Mouse (Mus musculus): ENCODE measurements around the gene Igsf3. TPM values are rescaled to one million over a fixed set of nuclear protein-coding genes. Genes with fewer than 3 reads are reported as not detected.

Gene Igsf3
- total RNA-seq, 2 experiments from 2014 or later = 10.5 to 10.6 TPM

DNA sequence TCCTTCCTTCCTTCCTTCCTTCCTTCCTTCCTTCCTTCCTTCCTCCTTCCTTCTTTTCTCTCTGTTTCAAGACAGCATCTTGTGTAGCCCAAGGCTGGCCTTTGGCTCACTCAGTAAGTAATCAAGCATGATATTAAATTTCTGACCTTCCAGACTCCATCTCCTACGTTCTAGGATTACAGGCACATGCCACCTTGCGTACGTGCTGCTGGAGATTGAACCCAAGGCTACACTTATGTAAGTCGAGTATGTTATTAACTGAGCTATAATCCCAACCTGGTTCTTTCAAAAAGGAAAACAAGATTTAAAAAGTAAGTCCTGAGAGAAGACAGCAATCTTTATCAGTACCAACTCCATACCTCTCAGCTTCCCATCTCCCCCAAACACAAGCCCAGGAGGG is 124.7 kb downstream of the Igsf3 start:
- DNase-seq = no peak

DNA sequence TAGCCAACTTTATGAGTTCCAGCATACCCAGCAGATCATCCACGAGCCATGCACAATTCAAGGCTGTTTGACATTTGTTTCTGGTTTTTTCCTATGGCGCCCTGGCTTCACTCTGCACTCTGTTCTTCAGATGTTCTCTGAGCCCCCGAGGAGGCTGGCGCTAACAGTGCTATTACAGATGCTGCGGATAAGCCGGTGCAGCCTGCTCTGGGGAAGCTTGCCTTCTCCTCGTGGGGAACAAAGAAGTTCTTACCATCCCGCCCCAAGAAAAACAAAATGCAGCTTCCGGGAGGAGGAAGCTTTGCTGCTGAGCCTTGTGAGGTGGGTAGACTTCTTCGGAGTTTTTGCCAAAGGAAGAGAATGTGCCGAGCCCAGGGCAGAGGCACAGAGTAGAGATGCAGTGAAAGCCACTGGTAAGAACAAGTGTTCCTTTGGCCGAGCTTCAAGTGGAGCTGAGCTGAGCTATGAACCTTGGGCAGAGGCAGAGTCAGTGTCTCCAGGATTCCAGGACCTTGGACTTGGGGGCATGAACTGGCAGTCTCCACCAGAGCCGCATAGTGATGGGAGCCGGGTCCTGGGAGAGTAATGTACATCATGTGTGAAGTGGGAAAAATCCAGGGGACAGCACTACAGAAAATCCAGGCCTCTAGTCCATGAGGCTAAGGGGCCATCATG is 125.3 kb downstream of the Igsf3 start:
- DNase-seq = no peak

DNA sequence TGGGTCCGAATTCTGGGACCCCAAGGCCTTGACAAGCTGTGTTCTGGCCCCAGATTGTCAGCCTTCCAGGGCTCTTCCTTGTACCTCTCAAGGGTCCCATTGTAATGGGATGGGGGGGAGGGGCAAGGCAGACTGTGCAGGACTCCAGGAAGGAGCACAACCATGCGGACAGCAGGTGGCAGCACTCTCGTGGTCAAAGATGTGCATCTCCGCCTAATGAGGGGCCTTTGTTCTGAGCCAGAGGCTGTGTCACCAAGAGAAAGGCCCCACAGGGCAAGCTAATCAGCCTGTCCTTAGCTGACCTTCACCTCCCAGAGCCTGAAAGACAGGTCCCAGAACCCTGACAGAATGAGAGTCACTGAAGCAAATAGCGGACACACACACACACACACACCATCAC is 129.3 kb downstream of the Igsf3 start:
- peak; percentile 90 to 92 for DNase-seq

DNA sequence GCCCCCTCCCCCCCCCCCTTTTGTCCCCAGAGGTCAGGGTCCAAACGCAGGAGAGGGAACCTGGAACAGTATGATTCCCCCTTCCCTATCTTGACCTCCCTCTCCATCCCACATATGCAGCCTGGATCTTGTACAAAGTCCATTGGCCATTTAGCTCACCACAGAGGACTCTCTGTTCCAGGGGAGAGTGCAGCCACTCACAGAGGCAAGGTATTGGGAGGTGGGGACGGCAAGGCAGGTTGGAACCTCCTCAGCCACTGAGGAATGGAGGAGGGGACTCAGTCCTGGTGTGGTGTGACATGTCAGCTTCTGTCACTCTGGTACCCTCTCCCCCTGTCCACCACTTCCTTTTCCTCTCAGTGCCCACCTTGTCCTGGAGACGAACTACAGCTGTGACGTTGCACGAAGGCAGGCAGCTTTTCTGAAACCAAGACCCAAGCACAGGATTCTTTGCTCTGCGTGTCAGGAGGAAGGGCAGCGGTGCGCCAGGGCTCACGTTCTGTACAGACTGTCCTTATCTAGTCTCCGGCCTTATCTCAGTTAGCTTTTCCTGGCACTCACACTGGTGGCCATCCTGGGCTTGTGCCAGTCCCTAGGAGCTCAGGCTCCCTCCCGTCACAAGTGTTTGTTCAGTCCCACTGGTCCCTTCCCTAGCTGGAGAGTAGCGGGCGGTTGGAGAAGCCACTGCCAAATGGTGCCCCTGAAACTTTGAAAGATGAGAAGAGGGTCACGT is 130.3 kb downstream of the Igsf3 start:
- peak; percentile 81 to 89 for DNase-seq

DNA sequence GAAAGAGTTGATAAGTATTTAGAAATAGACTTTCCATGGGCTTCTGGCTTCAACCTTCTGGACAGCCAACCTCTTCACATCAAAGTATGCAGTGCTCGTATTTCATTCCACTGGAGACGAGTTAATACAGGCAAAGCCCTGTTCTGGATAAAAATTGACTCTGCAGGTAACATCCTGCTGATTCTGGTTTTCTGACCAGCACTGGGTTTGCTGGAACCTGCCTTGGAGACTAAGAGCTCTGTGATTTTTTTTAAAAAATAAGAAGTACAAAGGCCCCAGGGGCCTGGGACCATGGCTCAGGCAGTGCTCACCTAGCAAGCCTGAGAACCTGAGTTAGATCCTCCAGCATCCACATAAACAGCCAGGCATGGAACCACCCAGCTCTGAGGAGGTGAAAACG is 130.9 kb downstream of the Igsf3 start:
- no peak for DNase-seq

DNA sequence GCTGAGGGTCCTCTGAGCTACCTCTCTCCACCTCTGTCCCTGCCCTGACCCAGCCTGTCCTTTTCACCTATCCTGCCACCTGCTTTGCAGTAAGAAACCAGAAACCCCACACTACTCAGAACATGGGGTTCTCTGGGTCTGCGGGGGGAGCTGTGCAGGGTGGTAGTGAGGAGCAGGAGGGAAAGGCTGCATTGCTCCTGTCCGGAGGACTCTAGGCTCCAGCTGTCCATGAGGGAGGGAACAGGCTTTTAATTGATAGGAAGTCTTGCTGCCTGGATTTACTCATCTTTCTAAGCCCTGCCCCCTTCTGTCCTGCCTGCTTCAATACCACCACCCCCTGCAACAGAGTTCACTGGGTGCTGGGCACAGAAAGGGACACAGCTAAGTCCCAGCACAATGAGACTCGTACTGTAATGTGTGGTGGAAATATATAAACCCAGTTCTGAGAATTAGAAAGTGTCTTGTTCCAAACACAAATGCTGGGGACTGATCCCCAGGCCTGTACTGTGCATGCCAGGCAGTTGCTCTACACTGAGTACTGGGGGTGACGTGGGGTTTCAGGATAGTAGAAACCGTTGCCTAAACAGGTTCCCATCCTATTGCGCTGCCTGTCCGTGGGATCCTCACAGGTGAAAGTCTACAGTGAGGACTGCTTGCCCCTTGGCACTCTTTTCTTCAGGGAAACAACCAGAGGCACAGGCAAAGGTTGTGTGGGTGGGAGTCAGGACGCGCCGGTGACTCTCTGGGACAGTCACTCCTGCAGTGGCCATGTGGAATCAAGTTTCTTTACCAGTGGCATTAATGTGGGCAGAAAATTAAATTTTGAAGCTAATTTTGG is 133.0 kb downstream of the Igsf3 start:
- DNase-seq = no peak

DNA sequence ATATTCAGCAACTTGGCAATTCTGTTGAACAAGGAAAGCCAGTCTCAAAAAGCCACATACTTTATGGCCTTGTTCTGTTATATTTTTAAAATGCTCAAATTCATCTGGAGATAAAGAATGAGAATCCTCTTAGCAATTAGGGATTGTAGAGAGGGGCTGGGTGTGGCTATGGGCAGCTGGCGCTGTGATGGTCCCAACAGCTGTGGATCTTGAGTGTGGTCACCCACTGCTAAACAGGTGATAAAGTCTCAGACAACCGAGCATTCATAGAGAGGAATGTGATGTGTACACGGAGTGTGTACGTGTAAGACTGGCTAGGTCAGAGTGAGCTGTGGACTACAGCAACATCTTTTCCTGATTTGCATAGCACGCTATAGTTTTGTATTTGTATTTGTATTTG is 133.7 kb downstream of the Igsf3 start:
- DNase-seq = no peak

Other genes starting within 250 kb of the Igsf3 start
- 1 to 10 TPM in 1 of 2 experiments, under 1 TPM in 1; 0.32 to 4.6 TPM for gene Cd2, start 89.1 kb upstream of the Igsf3 start, total RNA-seq (2021)
- gene Atp1a1, start 227.6 kb downstream of the Igsf3 start, total RNA-seq (2021) = 100 to 1,000 TPM; 711 to 790 TPM

Data from heart, adult 18-20 months (tissue).